Mouse (Mus musculus): Measurements from ENCODE around the gene Bmp2k.
"Not testable (repeated sequence)": the region's sequence is repeated elsewhere in the genome, so short reads cannot be mapped to it uniquely, and the experiment has no call there.

Gene Bmp2k

DNA sequence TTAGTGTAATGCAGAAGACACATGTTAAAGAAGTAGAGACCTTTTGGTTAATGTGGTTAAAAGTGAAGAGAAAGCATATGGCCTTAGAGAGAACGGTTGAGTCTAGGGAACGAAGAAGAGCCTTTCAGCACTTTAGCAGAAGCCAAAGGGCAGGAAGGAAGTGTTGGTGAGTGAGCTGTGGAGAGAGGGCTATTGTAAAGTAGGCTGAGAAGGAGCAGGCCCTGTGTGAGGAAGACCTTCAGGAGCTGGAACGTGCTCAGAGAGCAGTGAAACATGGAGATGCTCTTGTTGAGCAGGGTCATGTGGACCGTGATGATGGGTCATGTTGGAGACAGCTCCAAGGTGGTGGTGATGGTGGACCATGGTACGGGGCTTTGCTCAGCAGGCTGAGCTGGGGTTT is 4.8 kb downstream of the Bmp2k start:
- no peak for DNase-seq (ENCODE audit: low spot score)

DNA sequence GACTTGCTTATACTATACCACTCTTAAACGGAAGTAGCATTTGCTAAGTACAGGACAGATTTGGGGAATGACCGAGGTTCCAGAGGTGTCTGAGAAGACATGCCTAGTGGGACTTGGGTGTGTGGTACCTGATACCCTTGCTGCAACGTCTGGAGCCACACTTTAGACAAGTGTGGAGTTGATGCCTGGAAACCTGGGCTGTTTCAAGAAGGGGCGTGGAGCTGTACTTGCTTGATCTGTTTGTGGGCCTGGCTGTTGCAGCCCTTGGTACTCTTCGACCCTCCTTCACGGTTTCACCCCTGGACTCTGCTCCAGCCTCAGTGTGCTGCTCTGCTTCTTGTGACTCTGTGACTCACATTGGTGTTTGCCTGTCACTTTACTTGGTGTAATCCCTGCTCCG is 5.4 kb downstream of the Bmp2k start:
- no peak for DNase-seq (ENCODE audit: low spot score)

DNA sequence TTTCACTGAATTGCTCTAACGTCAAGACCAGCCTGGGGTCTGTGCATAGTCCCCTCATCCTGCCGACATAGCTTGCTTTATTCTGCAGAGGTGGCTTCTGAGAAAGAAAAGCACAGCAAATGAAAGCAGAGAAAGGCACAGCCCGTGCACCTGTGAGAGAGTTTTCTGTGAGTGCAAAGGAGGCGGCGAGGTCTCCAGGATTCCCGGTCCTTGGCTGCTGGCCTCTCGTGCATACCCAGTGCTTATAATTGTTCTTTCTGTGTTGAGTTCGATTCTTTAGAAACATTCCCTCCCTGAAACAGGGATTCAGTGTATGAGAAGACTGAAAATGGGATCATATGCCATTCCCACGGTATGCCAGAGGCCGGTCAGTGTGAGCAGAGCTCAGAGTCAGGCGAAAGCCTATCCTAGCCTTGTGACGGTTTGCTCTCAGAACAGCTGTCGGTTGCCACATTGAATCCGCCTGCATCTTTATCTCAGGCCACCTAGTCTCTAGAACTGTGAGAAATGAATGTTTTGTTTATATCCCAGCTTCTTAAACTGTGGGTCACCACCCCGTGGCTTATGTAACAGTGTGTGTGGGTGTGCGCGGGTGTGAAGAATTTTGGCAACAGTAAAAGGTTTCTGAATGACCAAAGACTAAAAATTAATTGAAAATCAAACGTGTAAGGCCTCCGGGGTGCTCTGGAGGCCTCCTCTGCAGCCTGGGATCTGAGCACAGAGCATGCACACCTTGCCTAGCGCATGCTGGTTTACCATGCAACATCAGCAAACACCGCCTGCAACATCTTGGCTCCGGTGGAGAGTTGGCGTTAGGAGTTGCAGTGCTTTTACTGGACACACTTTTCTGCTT is 6.9 kb downstream of the Bmp2k start:
- no peak for DNase-seq (ENCODE audit: low spot score)

DNA sequence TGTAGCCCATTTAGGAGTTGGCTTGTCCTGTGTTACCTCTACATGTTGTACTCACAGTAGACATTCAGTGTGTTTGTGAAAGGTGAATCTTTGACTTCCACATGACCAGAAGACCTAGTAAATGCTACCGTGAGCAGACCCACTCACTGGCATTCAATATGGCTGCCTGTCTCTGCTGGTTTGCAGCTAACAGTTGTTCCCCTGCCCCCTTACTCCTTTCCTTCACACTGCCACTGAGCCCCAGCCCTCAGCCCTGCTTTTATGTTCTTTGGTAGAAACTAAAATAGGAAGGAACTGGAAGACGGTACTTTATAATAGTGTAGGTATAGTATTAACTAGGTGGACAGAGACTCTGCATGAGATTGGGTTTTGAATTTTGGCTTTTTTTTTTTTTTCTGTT is 8.4 kb downstream of the Bmp2k start:
- DNase-seq (ENCODE audit: low spot score) = no peak

DNA sequence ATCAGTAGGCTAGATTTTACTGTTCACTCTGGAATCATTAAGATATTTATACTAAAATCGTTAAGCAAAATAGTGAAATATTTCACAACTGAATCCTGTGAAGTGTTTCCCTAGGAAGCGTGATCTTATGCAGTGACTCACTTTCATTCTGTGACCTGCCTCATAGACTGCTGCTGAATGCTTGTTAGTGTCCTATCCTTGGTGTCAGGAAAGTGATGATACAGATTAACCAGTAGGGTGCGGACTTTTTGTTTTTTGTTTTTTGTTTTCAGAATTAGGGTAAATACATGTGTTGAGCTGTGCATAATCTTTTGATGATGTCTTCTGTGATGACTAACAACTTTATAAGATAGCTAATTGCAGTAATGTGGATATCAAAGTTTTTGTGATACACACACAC is 9.4 kb downstream of the Bmp2k start:
- no peak for DNase-seq (ENCODE audit: low spot score)

DNA sequence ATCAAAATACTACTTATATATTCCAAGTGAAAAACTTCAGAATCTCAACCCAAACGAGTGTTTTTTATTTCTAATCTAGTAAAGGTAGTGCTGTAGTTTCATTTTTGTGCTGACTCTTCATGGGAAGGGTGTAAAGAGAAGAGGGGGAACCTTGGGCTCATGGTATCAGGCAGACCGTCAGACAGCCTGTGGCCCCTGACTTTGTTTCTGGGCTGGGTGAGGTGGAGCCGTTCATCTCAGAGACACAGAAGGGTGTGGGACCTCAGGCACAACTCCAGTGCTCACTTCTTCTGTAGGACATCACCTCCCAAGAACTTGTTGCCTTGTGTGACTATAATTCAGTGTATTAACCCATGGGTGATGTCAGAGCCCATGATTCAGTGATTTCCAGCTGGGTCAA is 10.0 kb downstream of the Bmp2k start:
- no peak for DNase-seq (ENCODE audit: low spot score)

DNA sequence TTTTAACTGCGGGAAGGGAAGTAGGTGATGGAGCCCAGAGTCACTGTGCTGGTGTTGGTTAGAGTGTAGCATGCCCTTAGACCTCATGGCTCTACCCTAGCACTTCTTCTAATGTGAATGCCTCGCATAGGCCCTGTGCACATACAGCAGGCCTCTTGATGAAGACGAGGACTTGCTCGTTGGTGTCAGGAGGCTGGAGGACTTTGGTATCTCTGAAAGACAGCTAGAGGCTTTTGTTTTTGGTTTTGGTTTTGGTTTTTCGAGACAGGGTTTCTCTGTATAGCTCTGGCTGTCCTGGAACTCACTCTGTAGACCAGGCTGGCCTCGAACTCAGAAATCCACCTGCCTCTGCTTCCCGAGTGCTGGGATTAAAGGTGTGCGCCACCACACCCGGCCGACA is 11.7 kb downstream of the Bmp2k start:
- not testable (repeated sequence) for DNase-seq (ENCODE audit: low spot score)

DNA sequence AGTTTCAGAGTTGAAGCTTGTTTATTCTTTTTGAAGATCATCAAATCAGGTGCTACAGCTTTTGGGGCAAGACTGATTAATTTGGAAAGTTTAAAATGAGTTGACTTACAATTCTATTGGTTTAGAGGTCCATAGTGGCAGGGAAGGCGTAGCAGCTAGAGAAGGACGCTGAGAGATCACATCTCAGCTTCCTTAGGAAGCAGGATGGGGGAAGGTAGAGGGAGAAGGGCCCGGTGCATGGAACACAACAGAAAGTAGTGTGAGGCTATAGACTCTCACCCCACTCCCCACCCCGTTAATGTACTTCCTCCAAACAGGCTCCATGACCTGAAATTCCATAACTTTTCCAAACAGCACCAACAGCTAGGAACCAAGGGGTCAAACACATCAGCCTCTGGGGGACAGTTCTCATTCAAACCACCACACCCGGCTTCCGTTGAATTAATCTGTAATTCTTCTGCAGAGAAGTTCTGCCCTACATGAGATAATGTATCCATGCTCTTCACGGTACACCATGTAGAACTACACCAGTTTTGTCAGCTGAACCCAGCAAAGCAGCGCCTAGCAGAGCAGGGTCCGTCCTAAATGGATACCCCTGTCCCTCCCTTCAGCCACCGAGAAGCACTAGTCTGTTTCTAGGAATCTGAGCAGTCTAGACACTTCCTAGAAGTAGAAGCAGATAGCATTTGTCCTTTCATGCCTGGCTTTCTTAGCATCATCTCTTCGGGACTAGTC is 12.3 kb downstream of the Bmp2k start:
- no peak for DNase-seq (ENCODE audit: low spot score)

DNA sequence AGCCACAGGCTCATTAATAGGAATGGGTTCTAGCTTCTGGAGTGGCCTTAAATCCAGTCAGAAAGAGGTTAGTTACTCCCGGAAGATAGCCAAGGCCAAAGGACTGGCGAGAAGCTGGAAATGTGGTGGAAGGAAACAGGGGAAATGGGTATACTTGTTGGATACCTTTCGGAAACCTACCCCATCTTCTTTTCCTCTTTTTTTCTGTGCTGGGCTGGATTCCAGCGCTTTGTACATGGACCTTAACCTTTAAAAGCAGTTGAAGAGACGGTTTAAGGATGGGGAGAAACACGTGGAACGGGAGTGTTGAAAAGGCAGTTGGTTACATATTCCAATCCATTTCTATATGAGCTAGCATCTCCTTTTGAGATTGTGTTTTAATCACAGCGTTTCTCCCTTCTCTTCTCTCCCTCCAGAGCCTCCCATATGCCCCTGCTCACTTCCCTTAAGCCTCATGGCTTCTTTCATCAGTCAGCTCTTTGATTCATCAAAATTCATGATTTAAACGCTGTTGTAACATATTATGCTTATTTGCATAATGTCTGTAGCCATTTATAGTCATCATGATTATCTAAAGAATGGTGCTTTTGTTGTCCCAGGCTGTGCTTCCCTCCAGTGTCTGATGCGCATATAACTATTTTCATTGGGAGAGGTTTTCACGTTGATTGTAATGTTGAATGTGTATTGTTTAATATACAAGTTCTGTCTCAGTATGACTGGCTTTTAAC is 18.5 kb downstream of the Bmp2k start:
- no peak for DNase-seq (ENCODE audit: low spot score)

DNA sequence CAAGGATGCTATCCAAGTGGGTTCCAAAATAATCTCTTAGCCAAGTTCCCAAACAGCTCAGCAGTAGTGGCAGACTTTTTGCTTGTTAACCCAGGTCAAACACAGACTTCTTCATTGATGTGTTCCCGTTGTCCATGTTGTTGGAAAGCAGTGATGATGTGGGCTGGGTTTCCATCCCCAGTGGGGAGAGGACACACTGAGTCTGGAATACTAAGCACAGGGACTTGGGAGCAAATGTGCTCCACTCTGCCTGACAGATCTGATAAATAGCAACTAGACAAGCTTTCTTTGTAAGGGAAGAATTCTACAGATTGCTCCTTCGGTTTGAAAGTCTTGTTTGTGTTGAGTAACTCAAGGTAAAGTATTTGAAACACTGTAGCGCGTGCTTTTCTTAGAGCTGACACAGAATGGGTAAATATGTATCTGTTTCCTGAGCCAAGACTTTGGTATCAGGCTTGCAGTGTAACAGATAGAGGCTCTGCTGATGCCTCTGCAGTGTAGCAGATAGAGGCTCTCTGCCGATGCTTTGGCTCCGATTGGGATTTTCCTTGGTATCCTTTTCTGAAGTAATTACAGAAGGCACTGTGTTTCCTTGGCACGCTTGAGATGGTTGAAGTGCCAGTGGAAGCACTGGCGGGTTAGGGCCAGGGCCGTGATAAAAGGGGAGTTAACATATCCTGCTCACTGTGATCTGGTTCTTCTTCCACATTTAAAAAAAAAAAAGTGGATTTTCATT is 19.5 kb downstream of the Bmp2k start:
- DNase-seq (ENCODE audit: low spot score) = no peak

DNA sequence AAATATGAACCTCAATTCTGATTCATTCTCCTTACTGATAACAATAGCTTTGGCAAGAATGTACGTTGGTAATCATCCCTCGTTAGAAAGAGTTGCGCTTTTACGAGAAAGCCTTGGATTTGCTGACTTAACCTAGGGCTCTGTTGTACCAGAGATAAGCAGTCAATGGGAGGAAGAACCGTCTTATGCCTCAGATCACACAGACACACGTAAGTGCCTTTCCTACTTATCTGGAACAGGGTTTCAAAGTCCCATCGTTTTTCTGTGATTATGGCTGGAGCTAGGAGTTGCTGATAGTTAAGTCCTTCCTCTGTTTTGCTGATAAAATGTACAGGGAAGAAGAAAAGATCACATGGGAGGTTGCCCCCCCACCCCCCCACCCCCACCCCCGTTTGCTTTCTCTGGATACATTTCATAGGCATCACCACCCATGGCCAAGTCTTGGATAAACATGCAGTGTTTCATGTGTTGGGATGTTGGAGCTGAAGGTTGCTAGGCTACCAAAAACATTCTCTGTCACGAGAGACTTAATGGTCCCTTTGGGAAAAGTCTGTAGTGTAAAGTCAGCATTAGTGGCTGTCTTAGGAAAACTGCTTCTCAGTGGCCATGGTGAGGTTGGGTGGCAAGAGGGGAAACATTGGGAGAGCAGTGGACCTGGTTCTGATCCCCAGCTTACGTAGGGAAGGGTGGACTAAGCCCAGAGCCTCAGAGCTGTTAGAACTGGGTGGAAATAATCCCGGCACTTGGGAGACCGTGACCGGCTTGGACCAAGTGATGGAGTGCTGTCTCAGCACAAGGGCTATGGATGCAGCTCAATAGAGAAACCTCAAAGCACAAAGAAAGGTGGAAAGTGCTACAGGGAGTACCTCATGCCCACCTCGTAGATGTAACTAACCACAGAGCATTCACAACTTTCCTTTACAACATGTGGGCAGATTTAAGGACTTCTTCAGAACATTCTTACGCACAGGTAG is 25.1 kb downstream of the Bmp2k start:
- DNase-seq (ENCODE audit: low spot score) = peak; percentile 36

DNA sequence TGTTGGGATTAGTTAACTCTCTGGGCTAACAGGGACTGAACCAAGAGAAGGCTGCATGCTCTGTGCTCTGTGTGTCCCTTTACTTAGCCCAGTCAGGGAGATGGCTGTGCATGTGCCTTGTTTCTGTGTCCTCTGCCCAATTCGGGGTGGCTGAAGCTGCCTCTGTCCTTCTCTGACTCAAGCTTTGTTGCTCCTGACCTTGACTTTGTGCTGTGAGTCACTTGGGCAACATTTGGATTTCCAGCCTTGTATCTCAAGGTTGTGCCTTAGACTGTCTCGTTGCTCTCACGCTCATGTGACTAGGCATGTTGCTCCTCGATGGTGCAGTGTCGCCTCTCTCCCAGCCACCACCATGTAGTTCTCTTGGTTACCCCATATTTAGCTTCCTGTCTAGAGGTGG is 27.3 kb downstream of the Bmp2k start:
- no peak for DNase-seq (ENCODE audit: low spot score)

DNA sequence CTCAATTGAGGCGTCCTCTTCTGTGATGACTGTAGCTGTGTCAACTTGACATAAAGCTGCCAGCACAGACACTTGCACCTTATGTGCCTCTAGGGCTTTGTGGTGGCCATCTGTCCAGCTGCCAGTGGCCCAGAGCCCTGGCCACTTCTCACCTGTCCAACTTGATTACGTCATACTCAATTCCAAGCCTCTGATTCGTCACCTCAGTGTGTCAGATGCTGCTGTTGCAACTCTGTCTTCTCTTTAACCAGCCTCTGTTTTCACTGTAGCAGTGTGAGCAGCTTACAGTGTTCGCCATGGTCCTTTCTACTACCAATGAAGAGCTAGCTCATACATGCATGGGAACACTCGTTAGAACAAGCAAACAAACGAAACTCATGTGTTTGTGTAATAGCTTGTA is 28.2 kb downstream of the Bmp2k start:
- DNase-seq (ENCODE audit: low spot score) = no peak

DNA sequence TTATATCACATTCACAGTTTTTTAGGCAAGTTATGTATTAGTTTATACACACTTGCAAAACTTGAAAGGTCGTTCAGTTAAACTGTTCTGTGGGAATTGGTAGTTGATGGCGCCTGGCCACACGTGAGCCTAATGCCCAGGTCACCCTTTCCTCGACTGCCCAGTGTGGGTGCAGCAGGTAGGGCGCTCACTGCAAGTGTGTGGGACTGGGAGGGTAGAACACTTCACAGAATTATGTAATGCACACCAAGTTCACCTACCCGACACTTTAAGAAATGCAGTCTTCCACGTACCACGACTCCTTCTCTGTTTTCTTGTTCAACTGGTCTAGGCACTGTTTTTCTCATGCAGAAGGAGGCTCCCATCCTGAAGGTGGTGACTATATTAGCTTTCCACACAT is 30.5 kb downstream of the Bmp2k start:
- no peak for DNase-seq (ENCODE audit: low spot score)

DNA sequence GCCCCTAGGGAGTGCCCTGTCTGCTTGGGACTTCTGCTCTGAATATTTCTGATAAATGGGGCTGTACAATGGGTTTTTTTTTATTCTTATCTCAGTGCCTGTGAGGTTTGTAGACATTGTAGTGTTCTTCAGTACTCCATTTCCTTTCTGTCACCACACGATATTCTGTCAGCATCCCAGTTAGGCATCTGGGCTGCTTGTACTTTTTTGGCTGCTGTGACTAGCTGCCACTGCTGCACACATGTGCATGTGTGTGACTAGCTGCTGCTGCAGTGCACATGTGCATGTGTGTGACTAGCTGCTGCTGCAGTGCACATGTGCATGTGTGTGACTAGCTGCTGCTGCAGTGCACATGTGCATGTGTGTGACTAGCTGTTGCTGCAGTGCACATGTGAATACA is 31.4 kb downstream of the Bmp2k start:
- not testable (repeated sequence) for DNase-seq (ENCODE audit: low spot score)

DNA sequence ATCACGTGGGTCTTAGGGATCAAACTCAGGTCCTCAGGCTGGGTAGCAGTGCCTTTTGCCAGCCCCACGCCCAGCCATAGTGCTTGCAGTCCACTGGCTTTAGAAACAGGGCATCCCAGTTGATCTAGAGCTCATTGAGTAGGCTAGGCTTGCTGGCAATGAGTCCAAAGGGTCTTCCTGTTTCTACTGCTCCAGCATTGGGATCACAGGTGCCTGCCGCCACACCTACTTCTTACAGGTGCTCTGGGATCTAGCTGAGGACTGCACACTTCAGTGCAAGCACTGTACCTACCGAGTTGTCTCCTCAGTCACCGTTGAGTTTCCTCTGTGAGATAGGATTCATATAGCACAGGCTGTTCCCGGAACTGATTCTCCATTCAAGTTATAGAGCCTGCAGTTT is 34.3 kb downstream of the Bmp2k start:
- DNase-seq (ENCODE audit: low spot score) = no peak

DNA sequence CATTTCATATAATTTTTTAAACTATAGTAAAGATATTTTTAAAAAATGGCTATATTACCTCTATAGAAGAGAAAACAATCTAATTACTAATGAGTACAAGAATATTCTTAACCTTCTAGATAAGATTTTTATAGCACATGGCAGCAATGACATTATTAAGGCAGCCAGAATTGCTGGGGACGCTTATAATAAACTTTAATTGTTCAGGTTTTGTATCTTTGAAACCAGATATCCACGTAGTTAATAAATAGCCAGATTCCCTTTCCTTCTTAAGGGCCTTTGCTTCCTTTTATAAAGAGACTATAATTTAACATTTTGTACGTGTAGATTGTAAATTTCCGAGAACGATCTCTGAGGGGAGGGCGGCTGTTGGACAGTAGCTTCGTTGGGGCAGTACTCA is 47.8 kb downstream of the Bmp2k start:
- DNase-seq (ENCODE audit: low spot score) = no peak

DNA sequence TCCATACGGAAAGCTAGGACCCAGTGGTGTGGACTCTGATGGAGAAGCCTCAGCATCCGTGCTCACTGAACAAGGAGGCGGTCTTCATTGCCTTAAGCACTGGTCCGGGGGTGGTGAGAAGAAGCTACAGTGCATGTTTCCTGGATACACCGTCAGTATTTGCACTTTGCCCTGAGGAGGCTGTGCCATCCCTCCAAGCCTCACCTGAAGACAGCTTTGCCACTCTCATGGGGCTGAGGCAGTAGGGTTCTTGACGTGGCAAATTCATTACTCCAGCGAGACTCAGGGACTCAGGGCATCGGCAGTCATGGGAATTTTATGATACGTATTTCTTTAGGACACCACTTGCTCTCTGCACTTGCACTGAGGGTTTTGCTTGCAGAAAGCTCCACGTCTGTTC is 49.2 kb downstream of the Bmp2k start:
- no peak for DNase-seq (ENCODE audit: low spot score)

DNA sequence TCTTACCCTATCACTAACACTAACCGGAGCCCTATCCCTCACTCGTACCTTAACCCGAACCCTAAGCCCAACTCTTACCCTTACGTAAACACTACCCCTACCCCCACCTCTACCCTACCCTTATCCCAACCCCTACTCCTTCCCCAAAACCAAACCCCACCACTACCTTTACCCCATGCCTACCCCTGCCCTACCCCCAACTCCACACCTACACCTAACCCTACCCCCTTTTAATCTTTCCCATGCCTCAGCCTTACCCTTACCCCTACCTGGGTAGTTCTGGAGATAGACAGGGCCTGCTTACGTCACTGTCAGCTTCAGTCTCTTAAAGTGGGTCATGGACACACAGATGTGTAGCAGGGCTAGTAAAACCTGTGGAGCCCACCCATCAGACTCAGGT is 51.4 kb downstream of the Bmp2k start:
- DNase-seq (ENCODE audit: low spot score) = no peak

DNA sequence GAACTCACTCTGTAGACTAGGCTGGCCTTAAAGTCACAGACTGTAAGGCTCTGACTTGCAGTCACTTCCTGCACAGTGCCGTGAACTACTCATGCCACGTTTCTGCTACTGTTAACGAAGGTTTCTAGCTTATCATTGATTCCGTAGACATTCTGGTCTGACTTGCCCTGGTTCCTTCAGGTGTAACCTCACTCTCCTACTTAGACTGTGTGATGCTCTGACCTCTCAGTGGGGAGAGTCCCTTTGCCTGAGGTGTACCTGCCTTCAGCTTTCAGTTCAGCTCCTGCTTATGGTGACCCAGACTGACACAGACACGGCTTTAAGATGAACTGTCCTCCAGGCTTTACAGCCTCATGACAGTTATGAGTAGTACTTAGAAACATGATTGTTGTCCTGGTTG is 56.7 kb downstream of the Bmp2k start:
- DNase-seq (ENCODE audit: low spot score) = no peak

DNA sequence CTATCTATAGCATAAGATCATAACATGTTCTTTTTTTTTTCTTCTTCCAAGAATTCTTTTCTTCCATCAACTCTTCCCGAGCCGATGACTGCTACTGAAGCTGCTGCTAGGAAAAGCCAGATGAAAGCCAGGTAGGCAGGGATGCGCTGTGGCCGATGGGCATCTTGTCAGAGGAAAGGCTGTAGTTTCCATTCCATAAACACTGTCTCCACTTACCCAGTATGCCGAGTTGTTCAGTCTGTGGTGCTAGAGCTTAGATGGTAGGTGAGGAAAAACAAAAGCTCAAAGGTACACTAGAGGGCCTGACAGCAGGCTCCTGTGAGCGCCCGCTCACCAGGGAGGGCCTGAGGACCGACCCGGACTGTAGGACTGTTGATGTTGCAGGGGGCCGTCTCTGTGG is 57.3 kb downstream of the Bmp2k start:
- no peak for DNase-seq (ENCODE audit: low spot score)

Data from embryo, embryonic 10 days (tissue).